Mouse (Mus musculus) A20 (cell line): ENCODE measurements around the gene Hrk.

Experiments
- DNase-seq: peaks from one replicate; pipeline ENCODE4 v3.0.0-alpha.2; 2011; ENCODE audit warnings: low read depth, low spot score

Hrk gene

DNA sequence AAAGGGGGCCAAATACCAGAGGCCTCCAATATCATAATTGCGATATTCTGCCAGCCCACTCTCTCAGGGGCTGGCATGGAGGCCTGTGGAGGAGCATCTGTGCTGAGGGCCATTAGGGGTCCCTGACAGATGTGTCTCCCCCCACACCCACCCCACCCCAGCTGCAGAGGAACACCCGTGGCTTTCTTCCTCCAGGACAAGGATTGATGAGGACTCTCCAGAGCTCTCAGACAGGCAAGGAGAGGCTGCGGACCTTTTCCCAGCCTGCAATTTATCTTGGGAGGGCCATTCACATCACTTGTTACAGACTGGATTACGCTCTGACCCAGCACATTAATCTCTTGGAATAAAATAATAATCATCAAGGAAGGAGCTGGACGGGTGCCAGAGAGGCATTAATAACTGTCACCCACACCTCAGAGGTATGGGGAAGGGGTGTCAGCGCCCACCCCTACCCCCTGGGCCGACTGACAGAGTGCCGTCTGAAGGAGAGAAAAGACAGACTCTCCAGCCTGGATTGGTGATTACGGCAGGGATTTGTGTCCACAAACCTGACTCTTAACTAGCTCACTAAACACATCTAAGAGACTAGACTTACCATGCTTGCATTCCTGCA, 58.8 kb downstream of the Hrk start:
- DNase-seq = no peak

DNA sequence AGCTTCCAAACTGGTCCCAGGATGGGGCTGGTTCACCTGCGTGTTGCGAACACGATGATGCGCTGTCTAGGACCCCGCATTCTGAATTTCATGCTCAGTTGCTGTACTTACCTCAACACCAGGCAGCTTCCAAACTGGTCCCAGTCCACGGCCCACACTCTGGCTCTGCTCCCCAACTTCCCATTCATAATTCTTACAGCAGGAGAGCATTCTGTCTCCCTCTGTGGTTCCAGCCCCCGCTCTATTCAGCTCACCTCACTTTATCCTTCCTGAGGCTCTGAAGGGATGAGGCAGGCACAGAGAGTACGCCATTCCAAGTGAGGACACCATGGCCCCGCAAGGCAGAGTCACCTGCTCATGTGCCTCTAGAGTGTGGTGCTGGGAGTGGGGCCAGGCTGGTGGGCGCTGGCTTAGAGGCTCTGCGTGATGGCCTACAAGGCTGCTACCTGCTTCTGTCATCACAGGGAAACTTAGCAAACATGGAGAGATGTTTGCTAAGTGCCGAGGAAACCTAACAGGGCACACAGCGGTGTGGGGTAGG, 65.7 kb downstream of the Hrk start:
- no peak for DNase-seq

DNA sequence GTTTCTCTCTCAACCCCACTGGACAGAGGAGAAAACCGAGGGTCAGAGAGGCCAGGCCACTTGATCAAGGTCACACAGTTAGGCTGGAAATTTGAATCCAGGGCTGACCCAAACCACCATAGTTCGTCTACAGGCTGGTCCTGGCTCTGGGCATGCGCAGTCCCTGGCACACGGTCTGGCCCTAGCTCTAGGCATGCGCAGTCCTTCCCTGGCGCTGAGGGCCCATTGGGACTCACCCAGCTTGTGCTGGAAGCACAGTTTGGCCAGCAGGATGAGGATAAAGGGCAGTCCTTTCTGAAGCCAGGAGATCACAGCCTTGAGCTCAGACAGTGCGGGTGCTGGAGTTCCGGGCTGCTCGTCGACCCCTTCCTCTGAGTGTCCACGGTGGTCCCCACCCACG, 72.4 kb downstream of the Hrk start:
- no peak for DNase-seq
